Mouse (Mus musculus): ENCODE results near the gene Rock2. TPM values are rescaled to one million over a fixed set of nuclear protein-coding genes. Genes with fewer than 3 reads are reported as not detected.
"Not testable (repeated sequence)": the region's sequence is repeated elsewhere in the genome, so short reads cannot be mapped to it uniquely, and the experiment has no call there.

The Rock2 gene
- polyA plus RNA-seq, 2 experiments = 18.2 to 18.3 TPM

DNA sequence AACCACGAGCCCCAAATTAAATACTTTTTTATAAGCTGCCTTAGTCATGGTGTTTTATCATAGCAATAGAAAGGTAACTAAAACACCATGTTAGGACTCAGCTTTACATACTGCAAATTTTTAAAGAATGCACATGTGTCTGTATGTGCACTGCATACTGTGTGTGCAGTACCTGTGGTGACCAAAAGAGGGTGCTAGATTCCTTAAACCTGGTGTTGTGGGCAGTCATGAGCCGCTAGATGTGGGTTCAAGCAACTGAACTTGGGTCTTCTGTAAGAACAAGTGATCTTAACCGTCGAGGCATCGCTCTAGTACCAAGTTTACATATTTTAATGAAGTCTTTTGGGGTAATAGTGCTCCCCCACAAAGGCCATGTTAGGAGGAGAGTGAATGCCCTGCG is 114.8 kb downstream of the Rock2 start:
- no peak for TF ChIP-seq POLR2A (IDR thresholded peaks at IDR 0.05; ENCODE audit: borderline replicate concordance, extremely low read depth, insufficient read depth, insufficient read length)
- Histone ChIP-seq H3K9ac (ENCODE audit: low read depth, low read length, severe bottlenecking) (no peak overlapping the region), H3K4me2 (replicated peaks; ENCODE audit: low read depth, low read length, severe bottlenecking) (no peak overlapping the region), H3K4me1 (ENCODE audit: control insufficient read depth, insufficient read depth, low read length) (peaks cover 6% of the 10 kb centered on the region; the same call in 1 of the 2 replicates), H3K27ac (replicated peaks; ENCODE audit: low read depth, low read length) (no peak overlapping the region), H3K4me3 (replicated peaks; ENCODE audit: low read length) (no peak overlapping the region), H3K9me3 (ENCODE audit: control insufficient read depth, low read length) (no peaks in the 10 kb centered on the region), H3K36me3 (ENCODE audit: control insufficient read depth, insufficient read depth, low read length) (no peaks in the 10 kb centered on the region), H3K27me3 (ENCODE audit: control insufficient read depth, insufficient read depth, low read length) (no peaks in the 10 kb centered on the region)
- no peak for ATAC-seq (ENCODE audit: low FRiP score, low read depth)
- no peak for DNase-seq (ENCODE audit: low spot score)
- WGBS = 94% methylated on average over 6 of the region's 6 CpGs

DNA sequence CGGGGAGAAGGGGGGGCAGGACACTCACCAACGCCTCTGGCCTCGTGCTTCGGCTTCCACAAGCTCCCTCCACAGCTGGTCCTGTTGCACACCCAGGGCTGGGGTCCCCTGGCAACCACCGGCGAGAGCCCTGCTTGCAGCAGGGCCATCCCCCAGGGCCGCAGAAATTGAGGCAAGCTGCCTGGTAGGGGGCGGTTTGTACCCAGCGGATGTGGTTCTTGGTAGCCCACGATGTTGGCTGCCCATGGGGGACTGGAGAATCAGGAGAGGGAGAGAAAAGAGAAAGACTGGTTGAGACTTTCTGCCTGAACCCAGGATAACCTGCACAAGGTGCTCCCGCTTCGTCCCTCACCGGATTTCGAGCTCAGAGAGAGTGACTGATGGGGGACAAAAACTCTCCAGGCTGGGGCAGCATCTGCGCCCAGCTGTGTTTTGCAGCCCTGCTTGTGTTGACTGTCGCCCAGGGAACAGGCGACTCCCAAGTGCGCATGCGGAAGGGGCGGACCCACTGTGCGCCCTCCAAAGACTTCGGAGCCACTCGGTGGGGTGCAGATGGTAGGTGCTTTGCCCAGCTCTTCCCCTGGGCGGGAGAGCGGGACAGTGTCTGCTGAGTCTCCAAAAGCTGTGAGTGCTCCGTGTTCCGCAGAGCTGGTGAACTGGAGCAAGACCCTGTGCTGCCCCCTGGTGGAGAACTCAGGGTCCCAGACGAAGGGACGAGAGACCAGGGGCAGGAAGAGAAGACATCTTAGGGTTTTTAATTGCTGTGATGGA is 116.6 kb downstream of the Rock2 start, which contains the start of gene 2410004P03Rik:
Gene 2410004P03Rik, minus strand, starts transcription at position 628 of the 771 bp plus-strand sequence.
- H3K27ac ChIP-seq (replicated peaks; ENCODE audit: low read depth, low read length) = no peak within 1 kb of the TSS
- peak within 1 kb of the TSS; percentile 59 for H3K4me2 ChIP-seq (replicated peaks; ENCODE audit: low read depth, low read length, severe bottlenecking)
- H3K27me3 ChIP-seq (ENCODE audit: control insufficient read depth, insufficient read depth, low read length) = no peaks in the 10 kb centered on the region
- peak within 1 kb of the TSS; percentile 51 for H3K9ac ChIP-seq (ENCODE audit: low read depth, low read length, severe bottlenecking)
- no peaks in the 10 kb centered on the region for H3K36me3 ChIP-seq (ENCODE audit: control insufficient read depth, insufficient read depth, low read length)
- ATAC-seq (ENCODE audit: low FRiP score, low read depth) = peak; percentile 48; the same call in 1 of the 2 replicates
- peak; percentile 66 for DNase-seq (ENCODE audit: low spot score)
- peaks cover 6% of the 10 kb centered on the region; the same call in 1 of the 2 replicates for H3K4me1 ChIP-seq (ENCODE audit: control insufficient read depth, insufficient read depth, low read length)
- peak within 1 kb of the TSS; percentile 29 for H3K4me3 ChIP-seq (replicated peaks; ENCODE audit: low read length)
- TF ChIP-seq POLR2A (IDR thresholded peaks at IDR 0.05; ENCODE audit: borderline replicate concordance, extremely low read depth, insufficient read depth, insufficient read length) = 0 out of 2 replicates have a peak, but pooled peaks have one; percentile 9
- 0 out of 2 replicates have a peak, but pooled peaks cover 3% of the 10 kb centered on the region for H3K9me3 ChIP-seq (ENCODE audit: control insufficient read depth, low read length)
- WGBS = 11% methylated on average over 29 of the region's 29 CpGs

DNA sequence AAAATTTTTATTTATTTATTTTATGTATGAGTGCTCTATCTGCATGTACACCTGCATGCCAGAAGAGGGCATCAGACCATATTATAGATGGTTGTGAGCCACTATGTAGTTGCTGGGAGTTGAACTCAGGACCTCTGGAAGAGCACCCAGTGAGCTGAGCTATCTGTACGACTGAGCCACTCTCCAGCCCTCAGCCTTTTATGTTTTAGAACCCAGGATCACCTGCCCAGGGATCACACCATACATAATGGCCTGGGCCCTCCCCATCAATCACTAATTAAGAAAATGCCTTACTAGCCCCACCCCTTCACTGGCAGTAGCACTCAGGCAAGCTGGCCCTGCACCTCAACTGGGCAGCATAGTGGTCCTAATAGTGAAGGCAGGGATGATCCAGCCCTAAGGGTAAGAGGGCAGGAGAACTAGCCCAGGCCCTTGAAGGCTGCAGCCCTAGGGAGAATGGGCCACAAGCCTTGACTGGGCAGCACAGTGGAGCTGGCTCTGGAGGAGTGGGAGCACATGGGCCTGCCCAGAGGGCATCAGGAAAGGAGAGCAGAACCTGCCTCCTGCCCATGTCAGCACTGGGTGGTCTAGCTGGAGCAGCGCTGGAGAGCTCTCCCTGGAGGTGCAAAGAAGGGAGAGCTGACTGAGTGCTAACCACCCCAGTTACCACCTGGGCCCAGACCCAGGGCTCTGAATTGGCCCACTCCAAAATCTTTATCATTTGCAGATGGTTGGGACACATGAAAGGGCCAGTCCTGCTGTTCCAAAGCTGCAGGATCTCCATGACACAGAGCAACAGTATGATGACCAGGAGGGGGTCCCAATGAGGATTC is 117.6 kb downstream of the Rock2 start:
- no peaks in the 10 kb centered on the region for H3K27me3 ChIP-seq (ENCODE audit: control insufficient read depth, insufficient read depth, low read length)
- 0 out of 2 replicates have a peak, but pooled peaks cover 3% of the 10 kb centered on the region for H3K9me3 ChIP-seq (ENCODE audit: control insufficient read depth, low read length)
- H3K4me3 ChIP-seq (replicated peaks; ENCODE audit: low read length) = no peak overlapping the region
- H3K36me3 ChIP-seq (ENCODE audit: control insufficient read depth, insufficient read depth, low read length) = no peaks in the 10 kb centered on the region
- no peak overlapping the region for H3K4me2 ChIP-seq (replicated peaks; ENCODE audit: low read depth, low read length, severe bottlenecking)
- H3K27ac ChIP-seq (replicated peaks; ENCODE audit: low read depth, low read length) = no peak overlapping the region
- TF ChIP-seq POLR2A (IDR thresholded peaks at IDR 0.05; ENCODE audit: borderline replicate concordance, extremely low read depth, insufficient read depth, insufficient read length) = no peak
- DNase-seq (ENCODE audit: low spot score) (no peak), ATAC-seq (ENCODE audit: low FRiP score, low read depth) (no peak)
- H3K4me1 ChIP-seq (ENCODE audit: control insufficient read depth, insufficient read depth, low read length) = peaks cover 6% of the 10 kb centered on the region; the same call in 1 of the 2 replicates
- H3K9ac ChIP-seq (ENCODE audit: low read depth, low read length, severe bottlenecking) = no peak overlapping the region
- WGBS = 73% methylated on average over 2 of the region's 2 CpGs

DNA sequence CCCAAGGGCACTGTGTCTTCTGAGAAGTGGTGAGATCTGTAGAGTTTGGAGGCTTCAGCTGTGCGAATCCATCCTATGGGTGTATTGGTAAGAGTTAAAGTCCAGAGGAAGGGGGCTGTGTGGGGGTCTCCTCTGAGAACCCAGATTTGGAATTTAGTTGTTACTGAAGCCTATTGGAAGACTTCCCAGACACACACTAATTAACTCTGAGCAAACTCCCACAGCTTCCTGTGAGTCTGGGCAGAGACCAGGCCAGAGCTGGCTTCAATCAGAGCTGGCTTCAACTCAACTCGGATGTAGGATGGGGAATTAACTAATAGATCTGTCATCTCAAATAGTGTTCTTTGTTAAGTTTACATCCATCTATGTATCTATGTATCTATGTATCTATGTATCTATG is 121.0 kb downstream of the Rock2 start:
- no peaks in the 10 kb centered on the region for H3K36me3 ChIP-seq (ENCODE audit: control insufficient read depth, insufficient read depth, low read length)
- no peaks in the 10 kb centered on the region for H3K27me3 ChIP-seq (ENCODE audit: control insufficient read depth, insufficient read depth, low read length)
- H3K27ac ChIP-seq (replicated peaks; ENCODE audit: low read depth, low read length) = no peak overlapping the region
- H3K4me2 ChIP-seq (replicated peaks; ENCODE audit: low read depth, low read length, severe bottlenecking) = no peak overlapping the region
- 71% methylated on average over 2 of the region's 2 CpGs for WGBS
- no peak for TF ChIP-seq POLR2A (IDR thresholded peaks at IDR 0.05; ENCODE audit: borderline replicate concordance, extremely low read depth, insufficient read depth, insufficient read length)
- DNase-seq (ENCODE audit: low spot score) (peak; percentile 59), ATAC-seq (ENCODE audit: low FRiP score, low read depth) (no peak)
- H3K4me1 ChIP-seq (ENCODE audit: control insufficient read depth, insufficient read depth, low read length) = peaks cover 6% of the 10 kb centered on the region; the same call in 1 of the 2 replicates
- H3K9ac ChIP-seq (ENCODE audit: low read depth, low read length, severe bottlenecking) = no peak overlapping the region
- H3K4me3 ChIP-seq (replicated peaks; ENCODE audit: low read length) = no peak overlapping the region
- H3K9me3 ChIP-seq (ENCODE audit: control insufficient read depth, low read length) = 0 out of 2 replicates have a peak, but pooled peaks cover 3% of the 10 kb centered on the region

- H3K4me1 ChIP-seq (ENCODE audit: control insufficient read depth, insufficient read depth, low read length) = no peaks in the 10 kb centered on the region
- 35% methylated on average over 4 of the region's 4 CpGs for WGBS
- H3K9ac ChIP-seq (ENCODE audit: low read depth, low read length, severe bottlenecking) = no peak overlapping the region
- no peak overlapping the region for H3K4me2 ChIP-seq (replicated peaks; ENCODE audit: low read depth, low read length, severe bottlenecking)
- DNase-seq (ENCODE audit: low spot score) (peak; percentile 61), ATAC-seq (ENCODE audit: low FRiP score, low read depth) (no peak)
- no peak for TF ChIP-seq POLR2A (IDR thresholded peaks at IDR 0.05; ENCODE audit: borderline replicate concordance, extremely low read depth, insufficient read depth, insufficient read length)
- no peak overlapping the region for H3K4me3 ChIP-seq (replicated peaks; ENCODE audit: low read length)
- H3K27ac ChIP-seq (replicated peaks; ENCODE audit: low read depth, low read length) = no peak overlapping the region
- H3K9me3 ChIP-seq (ENCODE audit: control insufficient read depth, low read length) = 0 out of 2 replicates have a peak, but pooled peaks cover 3% of the 10 kb centered on the region
- no peaks in the 10 kb centered on the region for H3K36me3 ChIP-seq (ENCODE audit: control insufficient read depth, insufficient read depth, low read length)
- H3K27me3 ChIP-seq (ENCODE audit: control insufficient read depth, insufficient read depth, low read length) = no peaks in the 10 kb centered on the region
Measured at GRCm38 (mm10) chr12:17018468-17018867, 123.8 kb downstream of the Rock2 start.

GRCm38 (mm10) chr12:17021125-17021524 is 126.4 kb downstream of the Rock2 start:
- not testable (repeated sequence) for H3K4me3 ChIP-seq (replicated peaks; ENCODE audit: low read length); H3K9me3 ChIP-seq (ENCODE audit: control insufficient read depth, low read length); H3K27me3 ChIP-seq (ENCODE audit: control insufficient read depth, insufficient read depth, low read length); H3K4me1 ChIP-seq (ENCODE audit: control insufficient read depth, insufficient read depth, low read length); H3K4me2 ChIP-seq (replicated peaks; ENCODE audit: low read depth, low read length, severe bottlenecking); H3K9ac ChIP-seq (ENCODE audit: low read depth, low read length, severe bottlenecking); DNase-seq (ENCODE audit: low spot score); H3K27ac ChIP-seq (replicated peaks; ENCODE audit: low read depth, low read length); H3K36me3 ChIP-seq (ENCODE audit: control insufficient read depth, insufficient read depth, low read length); ATAC-seq (ENCODE audit: low FRiP score, low read depth)
- WGBS = 86% methylated on average over 4 of the region's 4 CpGs
